Mouse (Mus musculus) frontal cortex, postnatal 10 days (tissue): ENCODE data around the gene Pnpla7.

Source experiments
- DNase-seq, 2 experiments: peaks; one replicate each; pipeline ENCODE4 v3.0.0; 2022; ENCODE audit warnings: low spot score in 2 of 2, mixed read lengths in 1 of 2

Pnpla7 gene

DNA sequence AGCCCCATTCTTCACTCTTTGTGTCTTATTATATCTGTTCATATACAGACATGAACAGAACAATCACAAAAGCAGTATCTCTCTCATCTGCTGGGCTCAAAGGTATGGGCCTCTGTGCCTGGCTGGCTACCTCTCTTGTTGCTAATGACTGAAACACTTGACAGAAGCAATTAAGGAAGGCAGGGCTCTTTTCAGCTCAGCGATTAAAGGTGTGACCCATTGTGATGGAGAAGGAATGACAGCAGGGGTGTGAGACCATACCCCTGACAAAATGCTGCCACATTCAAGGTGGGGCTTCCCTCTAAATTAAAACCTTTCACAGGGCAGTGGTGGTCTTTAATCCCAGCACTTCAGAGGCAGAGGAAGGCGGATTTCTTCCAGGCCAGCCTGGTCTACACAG, 11.9 kb downstream of the Pnpla7 start:
- no peak for DNase-seq

DNA sequence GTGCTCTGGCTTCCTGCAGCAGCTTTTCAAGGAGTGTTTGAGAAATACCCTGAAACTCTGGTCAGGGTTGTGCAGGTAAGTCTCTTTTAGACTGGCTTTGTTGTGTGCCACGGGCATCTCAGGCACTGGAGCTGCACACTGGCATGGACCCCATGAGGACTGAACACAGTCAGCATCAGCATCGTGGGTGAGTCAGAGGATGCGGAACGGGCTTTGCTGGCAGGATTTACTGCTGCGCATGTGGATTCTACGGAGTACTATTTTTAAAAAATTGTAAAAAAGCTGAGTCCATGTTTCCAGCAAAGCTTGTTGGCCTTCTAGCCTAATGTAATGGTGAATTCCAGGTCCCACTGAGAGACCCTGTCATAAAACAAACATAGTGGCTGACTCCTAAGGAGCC, 19.5 kb downstream of the Pnpla7 start:
- no peak for DNase-seq

DNA sequence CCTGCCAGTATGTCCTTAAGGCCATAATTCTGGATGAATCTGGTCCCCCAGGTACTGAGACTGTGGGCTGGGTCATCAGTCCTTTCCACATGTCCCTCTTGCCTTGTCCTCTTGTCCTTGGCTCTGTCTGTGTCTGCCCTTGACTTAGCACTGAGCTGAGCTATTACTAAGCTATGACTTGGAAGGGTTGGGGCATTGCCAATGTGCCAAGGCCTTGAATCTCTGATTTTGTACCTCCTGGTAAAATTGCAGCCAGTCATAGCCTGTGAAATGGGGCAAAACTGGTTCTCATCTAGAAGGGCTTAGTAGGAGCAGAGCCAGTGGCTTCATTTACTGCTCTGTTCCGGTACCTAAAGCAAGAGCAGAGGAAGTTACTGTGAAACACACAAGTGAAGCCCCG, 20.6 kb downstream of the Pnpla7 start:
- DNase-seq: no peak

DNA sequence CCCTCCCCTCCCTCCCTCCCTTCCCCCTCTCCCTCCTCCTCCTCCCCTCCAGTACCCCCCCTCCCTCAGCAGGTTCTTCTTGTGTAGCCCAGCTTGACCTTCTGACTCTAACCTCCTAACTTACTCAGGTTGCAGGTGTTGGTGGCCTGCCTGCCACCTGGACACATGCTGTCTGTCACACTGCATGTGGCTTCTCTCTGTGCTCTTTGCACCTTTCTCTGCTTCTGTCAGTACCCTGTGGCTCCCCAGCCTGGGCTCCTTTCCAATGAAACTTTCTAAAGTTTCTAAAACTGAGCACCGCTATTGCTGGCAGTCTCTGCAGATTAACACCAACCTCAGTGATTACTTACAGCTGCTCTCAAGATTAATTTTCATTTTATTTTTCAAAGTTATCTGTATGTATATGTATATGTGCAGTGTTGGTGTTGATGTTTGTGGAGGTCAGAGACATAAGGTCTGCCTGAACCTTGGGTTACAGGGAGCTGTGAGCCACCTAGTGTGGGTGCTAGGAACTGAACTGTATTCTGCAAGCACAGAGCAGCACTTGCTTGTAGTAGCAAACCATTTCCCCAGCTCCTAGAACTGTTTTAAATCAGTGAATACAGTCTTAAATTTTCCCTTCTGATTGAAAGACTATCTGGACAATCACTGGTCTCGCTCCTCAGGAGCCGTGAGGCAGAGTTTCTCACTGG, 24.9 kb downstream of the Pnpla7 start:
- no peak for DNase-seq

DNA sequence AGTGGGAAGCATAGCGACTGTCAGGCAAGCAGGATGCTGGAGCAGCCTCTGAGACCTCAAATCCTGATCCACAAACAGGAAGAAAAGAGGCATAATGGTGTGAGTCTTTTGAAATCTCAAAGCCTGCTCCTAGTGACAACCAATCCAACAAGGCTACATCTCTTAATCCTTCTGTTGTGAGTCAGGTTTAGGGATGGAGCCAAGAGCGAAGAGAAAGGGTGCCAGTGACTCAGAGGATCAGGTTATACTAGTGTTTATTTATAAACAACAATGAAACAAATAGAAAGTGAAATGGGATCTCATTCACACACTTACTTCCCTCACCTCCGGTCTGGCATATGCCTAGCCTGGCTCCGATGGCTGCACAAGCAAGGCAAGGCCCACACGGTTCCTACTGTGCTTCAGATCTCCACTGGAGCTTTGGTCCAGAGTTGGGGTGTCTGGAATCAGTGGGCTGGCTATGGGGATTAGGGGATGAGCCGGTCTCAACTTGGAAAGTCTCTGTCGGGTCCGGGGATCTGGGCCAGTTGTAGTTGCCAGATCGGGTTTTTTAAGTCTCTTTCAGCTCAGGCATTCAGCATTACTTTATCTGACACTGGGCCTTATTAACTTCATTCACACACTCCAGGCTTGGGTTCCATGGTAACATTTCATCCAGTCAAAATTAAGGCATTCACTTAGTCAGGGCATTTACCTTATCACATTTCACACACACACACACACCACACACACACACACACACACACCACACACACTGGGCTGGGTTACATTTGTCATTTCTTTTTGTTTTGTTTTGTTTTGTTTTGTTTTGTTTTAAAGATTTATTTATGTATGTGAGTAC, 28.3 kb downstream of the Pnpla7 start:
- DNase-seq: no peak

DNA sequence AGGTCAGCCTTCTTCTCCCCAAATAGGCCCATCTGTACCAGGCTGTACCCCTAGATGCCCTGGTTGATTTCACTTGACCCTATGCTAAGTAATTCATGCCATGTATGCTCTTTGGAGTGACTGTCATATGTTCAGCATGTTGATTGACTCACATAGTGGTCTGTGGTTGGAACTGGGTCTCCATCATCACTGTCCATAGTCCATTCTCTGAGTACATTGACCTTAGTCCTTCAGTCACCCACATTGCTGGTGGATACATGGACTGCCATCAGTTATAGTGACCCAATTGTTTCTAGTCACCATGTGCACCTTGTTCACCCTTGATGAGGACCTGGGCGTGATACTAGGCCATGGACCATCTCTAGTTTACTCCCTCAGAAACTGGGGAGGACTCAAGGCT, 30.9 kb downstream of the Pnpla7 start:
- no peak for DNase-seq

DNA sequence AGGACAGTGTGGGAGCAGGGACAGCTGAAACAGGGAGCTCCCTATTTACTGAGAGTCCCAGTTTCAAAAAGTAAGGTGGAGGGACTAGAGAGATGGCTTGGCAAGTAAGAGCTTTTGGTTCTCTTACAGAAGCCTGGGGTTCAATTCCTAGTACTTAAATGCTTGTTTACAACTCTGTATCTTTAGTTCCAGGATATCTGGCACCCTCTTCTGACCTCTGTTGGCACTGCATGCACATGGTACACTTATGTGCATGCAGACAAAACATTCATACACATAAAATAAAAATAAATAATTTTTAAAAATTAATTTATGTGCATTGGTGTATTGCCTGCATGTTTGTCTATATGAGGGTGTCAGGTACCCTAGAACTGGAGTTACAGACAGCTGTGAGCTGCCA, 32.4 kb downstream of the Pnpla7 start:
- no peak for DNase-seq

DNA sequence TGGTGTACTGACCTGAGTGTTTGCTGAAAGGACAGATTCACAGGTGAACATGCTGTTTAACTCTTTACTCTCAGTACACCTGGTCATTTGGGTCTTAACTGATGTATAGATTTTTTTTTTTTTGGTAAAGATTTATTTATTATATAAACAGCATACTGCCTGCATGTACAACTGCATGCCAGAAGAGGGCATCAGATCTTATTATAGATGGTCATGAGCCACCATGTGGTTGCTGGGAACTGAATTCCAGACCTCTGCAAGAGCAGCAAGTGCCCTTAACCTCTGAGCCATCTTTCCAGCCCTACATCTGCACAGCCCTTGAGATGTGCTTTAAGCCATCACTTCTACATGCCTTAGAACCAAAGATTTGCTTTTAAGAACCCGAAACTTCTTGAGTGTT, 46.8 kb downstream of the Pnpla7 start:
- DNase-seq: no peak

DNA sequence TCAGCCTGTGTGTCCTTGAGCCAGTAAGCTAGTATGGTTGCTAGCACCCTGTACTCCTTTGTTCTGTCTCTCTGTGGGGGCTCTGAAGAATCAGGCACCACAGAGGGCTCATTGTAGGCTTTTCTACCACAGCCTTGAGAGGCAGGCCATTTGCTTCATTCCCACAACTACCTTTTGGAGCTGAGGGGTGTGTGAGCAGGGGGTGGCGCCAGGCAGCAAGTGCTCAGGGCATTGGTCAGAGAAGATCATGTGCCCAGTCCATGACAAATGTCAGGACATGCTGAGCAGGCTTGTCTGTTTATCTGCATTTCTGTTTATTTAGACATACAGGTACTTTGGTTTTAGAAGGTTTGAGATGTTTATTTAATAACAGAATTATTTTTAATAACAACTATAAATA, 49.3 kb downstream of the Pnpla7 start:
- no peak for DNase-seq

DNA sequence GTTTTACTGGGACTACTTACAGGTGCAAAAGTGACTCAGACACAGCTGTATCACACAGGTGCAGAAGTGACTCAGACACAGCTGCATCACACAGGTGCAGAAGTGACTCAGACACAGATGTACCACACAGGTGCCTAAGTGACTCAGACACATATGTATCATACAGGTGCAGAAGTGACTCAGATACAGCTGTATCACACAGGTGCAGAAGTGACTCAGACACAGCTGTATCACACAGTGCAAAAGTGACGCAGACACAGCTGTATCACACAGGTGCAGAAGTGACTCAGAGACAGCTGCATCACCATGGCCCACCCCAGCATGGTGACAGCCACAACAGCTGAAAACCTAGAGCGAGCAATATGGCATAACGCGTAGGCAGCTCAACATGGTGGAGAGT, 59.2 kb downstream of the Pnpla7 start:
- no peak for DNase-seq

DNA sequence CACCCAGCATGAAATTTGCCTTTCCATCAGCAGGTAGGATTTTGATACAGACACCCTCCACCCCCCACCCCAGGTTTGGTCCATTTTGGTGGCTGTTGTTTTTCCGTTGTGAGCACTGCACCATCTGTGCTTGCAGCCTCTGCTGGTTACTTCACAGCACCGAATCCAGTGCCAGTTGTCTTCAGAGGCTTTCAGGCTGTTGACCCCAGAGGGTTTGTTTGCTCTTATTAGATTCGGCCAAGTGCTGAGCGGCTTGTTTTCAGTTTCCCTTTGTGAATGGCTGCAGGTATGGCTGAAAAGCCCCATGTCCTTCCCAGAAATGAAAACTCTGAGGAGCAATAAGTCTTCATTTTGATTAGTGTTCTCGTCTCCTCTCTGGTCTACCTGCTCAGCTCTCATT, 64.3 kb downstream of the Pnpla7 start:
- no peak for DNase-seq

DNA sequence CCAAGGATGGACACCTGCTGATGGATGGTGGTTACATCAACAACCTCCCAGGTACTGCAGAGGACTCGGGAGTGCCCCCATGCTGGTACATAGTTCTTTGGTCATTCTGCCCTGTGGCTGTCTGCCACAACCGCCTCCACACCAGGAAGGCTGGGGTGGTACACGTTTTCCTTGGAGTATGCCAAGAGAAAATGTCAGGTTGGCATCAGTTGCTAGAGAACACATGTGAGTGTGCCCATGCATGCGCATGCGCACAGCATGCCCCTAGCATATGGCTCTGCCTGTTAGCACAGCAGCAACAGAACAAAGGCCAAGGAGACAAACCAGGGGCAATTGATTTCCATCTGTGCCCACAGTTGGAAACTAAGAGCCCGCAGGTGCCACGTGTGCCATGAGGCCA, 75.1 kb downstream of the Pnpla7 start:
- no peak for DNase-seq

DNA sequence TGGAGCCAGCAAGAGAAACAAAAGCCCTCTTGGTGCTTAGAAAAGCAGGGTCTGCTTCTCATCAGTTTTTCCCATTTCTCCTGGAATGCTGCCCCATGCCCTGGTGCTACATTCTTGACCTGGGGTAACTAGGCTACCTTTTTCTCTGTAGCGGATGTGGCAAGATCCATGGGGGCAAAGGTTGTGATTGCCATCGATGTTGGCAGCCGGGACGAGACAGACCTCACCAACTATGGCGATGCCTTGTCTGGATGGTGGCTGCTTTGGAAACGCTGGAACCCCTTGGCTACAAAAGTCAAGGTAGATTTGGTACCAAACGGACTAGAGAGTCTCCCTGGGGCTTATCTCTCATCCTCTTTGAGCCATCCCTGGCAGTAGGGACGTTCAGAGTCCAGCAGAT, 75.6 kb downstream of the Pnpla7 start:
- no peak for DNase-seq

DNA sequence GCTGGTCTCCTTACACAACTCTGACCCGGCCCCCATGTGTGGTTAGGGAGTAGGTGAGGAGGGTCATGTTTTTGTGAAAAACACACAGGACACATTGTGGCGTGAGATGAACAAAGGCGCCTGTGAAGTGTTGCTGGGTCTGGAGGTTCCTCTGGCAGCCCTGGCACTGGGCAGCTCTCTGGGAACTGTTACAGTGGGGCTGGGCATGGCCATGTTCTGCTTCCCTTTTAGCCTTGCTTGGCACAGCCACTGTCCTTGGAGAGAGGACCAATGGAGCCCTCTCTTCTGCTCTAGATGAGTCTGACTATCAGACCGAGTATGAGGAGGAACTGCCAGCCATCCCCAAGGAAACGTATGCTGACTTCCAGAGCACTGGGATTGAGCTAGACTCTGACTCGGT, 77.3 kb downstream of the Pnpla7 start:
- no peak for DNase-seq

DNA sequence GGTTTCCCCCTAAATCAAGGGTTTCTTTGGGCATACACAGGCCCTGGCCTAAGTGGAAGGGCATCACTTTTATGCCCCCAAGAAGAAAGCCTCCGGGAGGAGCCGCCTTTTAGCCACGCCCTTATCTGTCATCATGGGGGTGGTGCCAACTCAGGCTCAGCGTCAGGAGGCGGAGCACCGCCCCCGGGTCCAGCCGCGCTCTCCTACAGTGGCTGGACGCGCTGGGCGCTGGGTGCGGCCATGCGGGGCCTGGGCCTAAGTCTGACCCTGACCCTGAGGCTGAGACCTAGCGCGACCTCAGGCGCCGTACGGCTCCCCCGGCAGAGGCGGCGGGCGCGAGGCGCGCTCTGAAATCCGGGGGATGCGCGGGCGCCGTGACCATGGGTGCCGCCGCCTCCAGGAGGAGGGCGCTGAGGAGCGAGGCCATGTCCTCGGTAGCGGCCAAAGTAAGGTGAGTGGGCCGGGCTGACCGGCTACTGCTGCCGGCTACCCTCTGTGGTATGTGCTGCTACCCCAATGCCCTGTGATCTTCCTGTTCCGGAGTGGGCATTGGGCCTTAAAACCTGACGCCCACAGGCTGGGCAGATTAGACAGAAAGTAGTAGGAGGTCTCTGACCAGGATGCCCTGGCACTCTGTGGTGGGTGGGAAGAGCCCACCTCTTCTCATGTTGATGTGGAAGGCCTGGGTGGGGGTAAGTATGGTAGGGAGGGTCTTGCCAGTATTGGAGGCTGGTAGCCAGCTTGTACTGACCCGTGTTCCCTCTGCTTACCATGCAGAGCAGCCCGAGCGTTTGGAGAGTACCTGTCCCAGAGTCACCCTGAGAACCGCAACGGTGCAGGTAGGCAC, 78.6 kb downstream of the Pnpla7 start, which contains the start of gene Nsmf:
Nsmf (plus strand) TSS at position 135 of the 847 bp plus-strand sequence.
- DNase-seq: peak; percentile 81 to 86

DNA sequence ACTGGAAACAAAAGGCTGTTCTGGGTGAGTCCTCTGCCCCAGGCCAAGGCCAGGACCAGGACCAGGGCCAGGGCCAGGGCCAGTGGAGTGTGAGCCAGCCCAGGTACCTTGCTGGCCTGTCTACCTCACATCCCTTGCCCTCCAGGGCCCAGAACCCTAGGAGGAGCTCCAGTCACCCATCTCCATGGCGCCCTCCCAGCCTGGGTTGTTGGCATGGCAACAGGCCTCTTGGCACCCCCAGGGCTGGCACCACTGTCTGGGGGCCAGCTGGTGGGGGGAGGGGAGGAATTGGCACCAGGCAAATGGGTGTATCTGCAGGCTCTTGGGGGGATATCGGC, 79.2 kb downstream of the Pnpla7 start:
- peak; percentile 74 to 86 for DNase-seq

DNA sequence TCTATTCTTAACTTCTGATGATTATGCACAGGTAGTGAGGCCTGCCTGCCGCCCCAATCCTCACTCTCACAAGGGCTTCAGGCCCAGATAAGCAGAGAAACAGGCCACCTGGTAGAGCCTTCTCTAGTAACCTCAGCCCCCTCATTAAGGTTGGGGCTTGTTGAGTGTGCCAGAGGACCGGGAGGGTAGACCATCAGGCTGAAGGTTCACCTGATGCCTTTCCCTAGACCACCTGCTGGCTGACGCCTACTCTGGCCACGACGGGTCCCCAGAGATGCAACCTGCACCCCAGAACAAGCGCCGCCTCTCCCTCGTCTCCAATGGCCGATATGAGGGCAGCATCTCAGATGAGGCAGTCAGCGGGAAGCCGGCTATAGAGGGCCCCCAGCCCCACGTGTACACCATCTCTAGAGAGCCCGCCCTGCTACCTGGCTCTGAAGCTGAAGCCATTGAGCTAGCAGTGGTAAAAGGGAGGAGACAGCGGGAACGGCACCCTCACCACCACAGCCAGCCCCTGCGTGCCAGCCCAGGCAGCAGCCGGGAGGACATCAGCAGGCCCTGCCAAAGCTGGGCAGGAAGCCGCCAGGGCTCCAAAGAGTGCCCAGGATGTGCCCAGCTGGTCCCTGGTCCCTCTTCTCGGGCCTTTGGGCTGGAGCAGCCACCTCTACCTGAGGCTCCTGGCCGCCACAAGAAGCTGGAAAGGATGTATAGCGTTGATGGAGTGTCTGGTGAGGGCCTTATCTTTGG, 79.7 kb downstream of the Pnpla7 start:
- DNase-seq: no peak

DNA sequence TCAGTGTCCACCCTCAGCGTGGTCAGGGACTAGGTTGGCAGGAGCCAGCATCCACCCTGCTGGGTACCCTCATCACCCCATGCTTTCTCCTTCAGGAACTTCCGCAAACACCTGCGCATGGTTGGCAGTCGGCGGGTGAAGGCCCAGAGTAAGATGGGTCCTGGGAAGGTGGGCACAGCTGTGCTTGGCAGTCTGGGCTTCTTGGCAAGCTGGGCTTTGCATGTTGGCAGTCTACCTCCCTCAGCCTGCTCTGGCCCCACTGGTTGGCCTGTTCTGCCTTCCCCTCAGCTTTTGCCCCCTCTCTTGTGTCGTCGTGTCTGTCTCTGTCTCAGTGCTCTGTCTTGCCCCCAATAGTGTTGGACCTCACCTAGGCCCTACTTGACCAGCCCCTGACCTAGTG, 83.1 kb downstream of the Pnpla7 start:
- no peak for DNase-seq

DNA sequence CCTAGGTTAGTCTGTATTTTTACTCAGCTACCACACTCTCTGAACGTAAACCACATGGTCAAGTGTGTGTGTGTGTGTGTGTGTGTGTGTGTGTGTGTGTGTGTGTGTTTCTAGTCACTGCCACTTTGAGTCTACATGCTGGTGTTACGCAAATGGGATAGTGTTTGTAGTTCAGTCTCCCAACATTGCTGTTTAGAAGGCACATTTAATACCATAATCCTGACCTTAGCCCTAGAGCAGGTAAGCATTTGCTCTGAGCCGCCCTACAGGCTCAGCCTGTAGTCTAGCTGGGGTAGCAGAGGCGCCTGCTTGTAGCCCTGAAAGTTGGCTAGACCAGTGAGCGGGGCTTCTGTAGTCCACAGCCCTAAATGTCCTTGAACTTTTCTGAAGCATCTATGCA, 87.7 kb downstream of the Pnpla7 start:
- no peak for DNase-seq

DNA sequence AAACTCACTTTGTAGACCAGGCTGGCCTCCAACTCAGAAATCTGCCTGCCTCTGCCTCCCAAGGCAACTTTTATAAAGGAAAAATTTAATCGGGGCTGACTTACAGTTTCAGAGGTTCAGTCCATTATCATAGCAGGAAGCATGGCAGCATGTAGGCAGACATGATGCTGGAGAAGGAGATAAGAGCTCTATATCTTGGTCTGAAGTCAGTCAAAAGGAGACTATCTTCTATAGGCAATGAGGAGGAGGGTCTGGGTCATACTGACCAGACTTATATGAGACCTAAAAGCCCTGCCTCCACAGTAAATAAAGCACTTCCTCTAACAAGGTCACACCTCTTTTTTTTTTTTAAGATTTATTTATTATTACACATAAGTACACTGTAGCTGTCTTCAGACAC, 88.5 kb downstream of the Pnpla7 start:
- DNase-seq: no peak

DNA sequence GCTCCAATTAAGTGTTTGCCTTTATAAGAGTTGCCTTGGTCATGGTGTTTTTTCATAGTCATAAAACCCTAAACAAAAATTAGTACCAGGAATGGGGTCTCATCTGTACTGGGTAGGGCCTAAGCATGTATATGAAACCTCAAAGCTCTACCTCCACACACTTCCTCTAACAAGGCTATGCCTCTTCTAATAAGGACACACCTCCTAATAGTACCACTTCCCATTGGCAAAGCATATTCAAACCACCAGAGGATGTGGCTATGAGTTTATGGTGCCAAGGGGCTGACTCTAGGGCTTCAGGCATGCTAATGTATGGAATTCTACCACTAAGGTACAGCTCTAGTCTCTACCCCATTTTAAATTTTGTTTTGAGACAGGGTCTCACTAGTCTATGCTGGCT, 89.7 kb downstream of the Pnpla7 start:
- DNase-seq: no peak

DNA sequence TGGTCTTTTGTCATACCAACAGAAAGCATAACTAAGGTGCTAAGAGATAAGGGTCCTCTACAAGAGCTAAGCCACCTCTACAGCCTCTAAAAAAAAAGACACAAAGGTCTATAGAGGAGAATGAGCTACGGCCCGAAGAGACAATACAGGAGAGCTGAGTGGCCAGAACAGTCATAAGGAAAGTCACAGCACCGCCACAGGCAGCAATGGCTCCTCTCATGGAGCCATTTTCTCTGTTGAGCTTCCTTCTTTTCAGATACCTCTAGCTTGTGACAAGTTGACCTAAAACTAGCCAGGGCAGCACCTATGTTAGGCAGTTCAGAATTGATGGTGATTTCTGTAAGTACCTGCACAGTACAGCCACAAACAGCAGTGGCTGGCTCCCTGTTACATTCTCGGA, 90.7 kb downstream of the Pnpla7 start:
- no peak for DNase-seq
